Mouse (Mus musculus): ENCODE measurements around the gene Map3k7. TPM values are rescaled to one million over a fixed set of nuclear protein-coding genes. Genes with fewer than 3 reads are reported as not detected.
"Not testable (repeated sequence)": the region's sequence is repeated elsewhere in the genome, so short reads cannot be mapped to it uniquely, and the experiment has no call there.

Gene Map3k7
- total RNA-seq, 2 experiments from 2014 or later = 35.7 to 42.3 TPM

DNA sequence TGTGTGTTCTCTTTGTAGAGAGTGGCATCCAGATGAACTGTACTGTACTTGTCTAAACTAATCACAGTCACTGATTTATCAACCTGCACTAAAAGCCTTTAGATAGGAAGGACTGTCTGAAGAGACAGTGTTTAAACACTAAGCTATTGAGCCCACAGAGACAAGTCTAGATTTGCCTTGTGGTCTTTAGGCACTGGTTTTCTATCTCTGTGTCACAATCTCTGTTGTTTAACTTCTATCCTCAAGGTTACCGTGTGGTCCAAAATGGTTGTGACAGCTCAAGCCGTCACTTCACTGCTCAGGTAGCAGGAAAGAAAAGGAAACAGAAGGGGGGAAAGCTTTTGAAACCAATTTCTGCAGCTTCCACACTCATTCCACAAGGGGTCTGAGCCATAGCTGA is 29.5 kb downstream of the Map3k7 start:
- DNase-seq = no peak

- DNase-seq = no peak
These were observed 30.0 kb downstream of the Map3k7 start for GRCm38 (mm10) chr4:31993865-31994264.

DNA sequence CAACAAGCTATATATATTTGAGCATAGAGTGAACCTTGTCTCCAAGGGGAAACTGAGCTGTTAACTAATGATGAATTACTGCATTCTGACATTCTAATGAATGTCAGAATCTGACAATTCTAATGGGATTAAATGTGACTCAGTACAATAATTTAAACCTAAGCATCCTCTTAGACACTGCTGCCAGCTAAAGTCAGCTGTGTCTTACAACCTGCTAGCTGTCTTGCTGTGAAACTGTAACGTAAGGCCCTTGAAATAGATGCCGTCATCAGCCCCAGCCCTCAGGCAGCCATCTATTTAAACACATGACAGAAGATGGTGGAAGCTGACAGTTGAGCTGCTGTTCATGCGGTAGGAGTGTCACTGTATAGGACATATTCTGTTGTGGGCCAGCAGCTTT is 37.6 kb downstream of the Map3k7 start:
- DNase-seq = no peak

- no peak for DNase-seq
These were observed 41.1 kb downstream of the Map3k7 start for GRCm38 (mm10) chr4:32004773-32005591.

DNA sequence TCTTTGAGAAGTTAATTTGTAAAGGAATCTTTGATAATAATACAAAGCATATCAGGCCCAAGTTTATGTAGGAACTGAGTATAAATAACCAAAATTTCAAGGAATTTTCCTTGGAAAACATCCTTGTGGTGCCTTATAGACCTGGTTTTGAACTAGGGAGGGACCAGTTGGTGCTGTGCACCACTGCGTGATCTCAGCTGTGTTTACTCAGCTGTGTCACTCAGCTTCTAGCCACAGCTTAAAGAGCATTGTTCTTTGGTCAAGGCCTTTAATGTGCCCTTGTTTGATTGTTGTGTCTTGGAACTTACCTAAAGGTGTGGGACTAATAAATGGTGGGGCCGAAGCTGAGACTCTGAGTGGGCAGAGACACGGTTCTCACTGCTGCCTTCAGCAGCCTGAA is 43.3 kb downstream of the Map3k7 start:
- no peak for DNase-seq

- no peak for DNase-seq
These were observed 44.2 kb downstream of the Map3k7 start for GRCm38 (mm10) chr4:32008095-32008494.

- DNase-seq = no peak
These were observed 46.9 kb downstream of the Map3k7 start for GRCm38 (mm10) chr4:32010808-32011207.

- no peak for DNase-seq
These were observed 47.5 kb downstream of the Map3k7 start for GRCm38 (mm10) chr4:32011218-32011973.

DNA sequence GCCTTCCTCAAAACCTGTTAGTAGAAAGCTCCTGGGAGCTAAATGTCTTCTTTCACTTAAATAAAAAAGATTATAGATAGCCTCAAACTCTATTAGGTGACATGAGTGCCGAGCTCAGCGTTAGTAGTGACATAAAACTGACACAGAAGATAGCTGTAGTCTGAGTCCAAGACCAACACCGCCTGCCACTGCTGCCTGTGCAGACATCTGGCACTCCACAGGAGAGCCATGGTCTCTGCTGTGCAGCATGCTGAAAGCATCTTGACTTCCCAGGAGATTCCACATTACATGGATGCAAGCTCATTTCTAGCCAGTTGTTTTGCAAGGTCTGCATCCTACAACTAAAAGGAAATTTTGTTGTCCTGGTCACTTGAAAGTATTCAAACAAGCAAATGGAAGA is 57.2 kb downstream of the Map3k7 start:
- DNase-seq = no peak

DNA sequence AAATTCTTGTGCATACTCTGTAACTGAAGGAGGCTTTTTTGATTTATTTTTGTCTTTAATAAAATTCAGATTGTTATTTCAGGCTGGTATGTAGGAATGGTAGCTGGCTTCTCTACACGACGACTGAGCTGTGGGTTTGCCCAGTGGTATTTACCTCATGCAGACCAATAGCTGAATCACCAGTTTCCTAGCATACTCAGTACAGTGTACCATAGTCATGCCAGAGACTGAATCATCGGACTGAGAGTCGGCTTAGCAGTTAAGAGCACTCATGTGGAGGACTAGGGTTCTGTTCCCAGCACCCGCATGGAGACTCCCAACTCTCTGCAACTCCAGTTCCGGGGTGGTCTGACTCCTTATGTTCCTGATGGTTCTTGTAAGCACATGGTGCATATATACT is 58.4 kb downstream of the Map3k7 start:
- DNase-seq = no peak

- DNase-seq = not testable (repeated sequence)
These were observed 60.3 kb downstream of the Map3k7 start for GRCm38 (mm10) chr4:32024170-32024569.

GRCm38 (mm10) chr4:32025105-32025504 is 61.2 kb downstream of the Map3k7 start:
- no peak for DNase-seq

DNA sequence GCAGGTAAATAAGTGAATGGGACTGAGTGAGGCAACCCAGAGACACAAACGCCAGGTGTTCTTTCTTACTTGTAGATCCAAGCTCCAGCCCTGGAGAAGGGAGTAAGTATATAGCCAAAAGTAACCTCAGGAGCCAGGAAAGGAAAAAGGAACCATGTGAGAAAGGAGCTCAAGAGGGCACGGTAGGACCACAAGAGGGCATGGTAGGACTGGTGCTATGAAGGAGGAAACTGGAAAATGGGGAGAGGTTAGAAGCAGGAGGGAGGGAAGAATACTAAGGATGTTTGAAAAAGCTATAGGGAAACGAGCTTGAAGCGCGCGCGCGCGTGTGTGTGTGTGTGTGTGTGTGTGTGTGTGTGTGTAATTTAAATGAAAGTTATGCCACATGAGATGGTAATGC is 63.2 kb downstream of the Map3k7 start:
- no peak for DNase-seq

DNA sequence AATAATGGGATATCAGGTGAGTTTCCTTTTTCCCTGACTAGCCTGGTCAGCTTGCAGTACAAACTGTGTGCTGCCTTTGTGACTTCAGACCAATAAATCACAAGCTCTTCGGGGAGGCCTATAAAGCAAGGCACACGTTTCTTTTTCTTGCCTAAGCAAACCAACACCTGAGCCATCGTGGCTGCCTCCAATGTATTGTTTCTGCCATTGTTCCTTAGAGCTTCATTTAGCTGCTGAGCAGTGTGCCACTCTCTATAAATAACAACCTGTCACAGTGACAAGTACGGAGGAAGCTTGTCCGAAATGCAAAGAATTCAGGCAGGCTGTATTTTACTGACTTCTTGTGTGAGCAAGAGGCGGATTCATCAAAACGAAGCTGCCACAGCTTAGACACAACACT is 73.4 kb downstream of the Map3k7 start:
- DNase-seq = no peak

GRCm38 (mm10) chr4:32041741-32042452 is 78.0 kb downstream of the Map3k7 start:
- DNase-seq = peak in 1 of 2 experiments; percentile 27

DNA sequence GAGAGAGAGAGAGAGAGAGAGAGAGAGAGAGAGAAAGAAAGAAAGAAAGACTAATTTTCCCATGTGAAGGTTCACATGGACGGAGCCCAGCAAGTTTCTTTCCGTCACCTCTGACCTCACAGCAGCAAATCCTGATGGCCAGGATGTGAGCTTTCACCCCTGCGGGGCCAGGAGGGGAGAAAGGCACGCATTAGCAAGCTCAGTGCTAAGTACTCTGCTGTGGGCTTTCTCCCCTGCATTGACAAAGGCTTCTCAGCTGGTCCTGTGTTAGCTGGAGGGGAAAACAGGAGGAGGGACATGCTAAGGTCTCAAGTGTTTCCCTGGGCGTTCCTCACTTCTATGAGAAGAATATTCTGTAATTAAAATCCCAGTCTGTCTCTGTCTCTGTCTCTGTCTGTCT is 81.3 kb downstream of the Map3k7 start:
- DNase-seq = no peak

GRCm38 (mm10) chr4:32049824-32050223 is 85.9 kb downstream of the Map3k7 start:
- DNase-seq = no peak

- no peak for DNase-seq
These were observed 89.3 kb downstream of the Map3k7 start for GRCm38 (mm10) chr4:32053171-32053570.

GRCm38 (mm10) chr4:32055151-32056052 is 91.5 kb downstream of the Map3k7 start:
- peak; percentile 81 to 86 for DNase-seq

GRCm38 (mm10) chr4:32056441-32056840 is 92.5 kb downstream of the Map3k7 start:
- no peak for DNase-seq

DNA sequence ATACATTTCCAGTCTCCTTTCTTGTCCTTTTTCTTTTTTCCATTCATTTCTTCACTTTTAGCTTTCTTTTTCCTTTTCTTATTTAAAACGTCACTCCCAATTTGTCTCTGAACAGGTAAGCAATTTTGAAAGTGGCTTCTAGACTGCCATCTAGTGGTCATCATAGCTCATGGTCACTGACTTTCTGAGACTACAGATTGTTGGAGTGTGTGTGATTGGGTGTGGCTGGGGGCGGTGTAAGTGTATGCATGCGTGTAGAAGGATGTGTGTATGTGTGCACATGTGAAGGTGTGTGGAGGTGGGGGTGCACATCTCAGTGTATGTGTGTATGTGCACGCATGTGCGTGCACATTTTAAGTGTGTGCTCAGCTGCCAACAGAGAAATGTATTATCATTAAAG is 93.2 kb downstream of the Map3k7 start:
- DNase-seq = no peak

GRCm38 (mm10) chr4:32060686-32061085 is 96.8 kb downstream of the Map3k7 start:
- no peak for DNase-seq

All from layer of hippocampus, postnatal 36 days (tissue).